Mouse (Mus musculus): ENCODE data around the gene Vps11.
A peak's percentile ranks its signal among the peaks of the same experiment; 100 is the strongest.
"Not testable (repeated sequence)": the region's sequence is repeated elsewhere in the genome, so short reads cannot be mapped to it uniquely, and the experiment has no call there.

Gene Vps11

GRCm38 (mm10) chr9:44335331-44336092 lies 26.0 kb downstream of the Vps11 start:
- peak; percentile 49 for DNase-seq (ENCODE audit: low read depth)

- peak; percentile 100 for DNase-seq (ENCODE audit: low read depth)
Measured at GRCm38 (mm10) chr9:44334396-44335330, 26.8 kb downstream of the Vps11 start, which contains the start of gene H2afx. Gene H2afx, plus strand, starts transcription at chr9:44334694.

- no peak for DNase-seq (ENCODE audit: low read depth)
Measured at GRCm38 (mm10) chr9:44332918-44333638, 28.4 kb downstream of the Vps11 start.

- no peak for DNase-seq (ENCODE audit: low read depth)
Measured at GRCm38 (mm10) chr9:44330736-44331135, 30.7 kb downstream of the Vps11 start.

- DNase-seq (ENCODE audit: low read depth) = no peak
Measured at GRCm38 (mm10) chr9:44327926-44328325, 33.5 kb downstream of the Vps11 start.

- no peak for DNase-seq (ENCODE audit: low read depth)
Measured at GRCm38 (mm10) chr9:44327064-44327711, 34.3 kb downstream of the Vps11 start.

- peak; percentile 92 for DNase-seq (ENCODE audit: low read depth)
Measured at GRCm38 (mm10) chr9:44326371-44327063, 35.0 kb downstream of the Vps11 start.

- DNase-seq (ENCODE audit: low read depth) = peak; percentile 48
Measured at GRCm38 (mm10) chr9:44325768-44326370, 35.6 kb downstream of the Vps11 start, which contains the start of gene Dpagt1. Gene Dpagt1, plus strand, starts transcription at chr9:44326019.

- not testable (repeated sequence) for DNase-seq (ENCODE audit: low read depth)
Measured at GRCm38 (mm10) chr9:44325032-44325767, 36.3 kb downstream of the Vps11 start.

- DNase-seq (ENCODE audit: low read depth) = peak; percentile 71
Measured at GRCm38 (mm10) chr9:44324147-44324546, 37.3 kb downstream of the Vps11 start.

- not testable (repeated sequence) for DNase-seq (ENCODE audit: low read depth)
Measured at GRCm38 (mm10) chr9:44323656-44324055, 37.8 kb downstream of the Vps11 start.

GRCm38 (mm10) chr9:44320799-44321133 lies 40.7 kb downstream of the Vps11 start:
- DNase-seq (ENCODE audit: low read depth) = no peak

- DNase-seq (ENCODE audit: low read depth) = peak; percentile 95
Measured at GRCm38 (mm10) chr9:44319887-44320798, 41.3 kb downstream of the Vps11 start, which contains the start of gene C2cd2l. Gene C2cd2l, minus strand, starts transcription at chr9:44320285.

GRCm38 (mm10) chr9:44319105-44319886 lies 42.2 kb downstream of the Vps11 start:
- peak; percentile 56 for DNase-seq (ENCODE audit: low read depth)

GRCm38 (mm10) chr9:44318826-44319095 lies 42.7 kb downstream of the Vps11 start:
- DNase-seq (ENCODE audit: low read depth) = no peak

- no peak for DNase-seq (ENCODE audit: low read depth)
Measured at GRCm38 (mm10) chr9:44318076-44318825, 43.2 kb downstream of the Vps11 start.

GRCm38 (mm10) chr9:44317452-44317851 lies 44.0 kb downstream of the Vps11 start:
- no peak for DNase-seq (ENCODE audit: low read depth)

Data from induced T-regulatory cell, adult 2 months (primary cell).